Mouse (Mus musculus): Measurements from ENCODE around the gene Pard3. TPM values are rescaled to one million over a fixed set of nuclear protein-coding genes. Genes with fewer than 3 reads are reported as not detected.
A peak's percentile ranks its signal among the peaks of the same experiment; 100 is the strongest.

Gene Pard3
- polyA plus RNA-seq, 1 experiment from 2014 or later, result 16.4 TPM

- peak overlapping the region; percentile 28 for H3K4me2 ChIP-seq (ENCODE audit: low read length)
- WGBS, result 55% methylated on average over 13 of the region's 13 CpGs
- peak; percentile 29 for ATAC-seq
These were observed 436.0 kb downstream of the Pard3 start for GRCm38 (mm10) chr8:127499720-127500114.

DNA sequence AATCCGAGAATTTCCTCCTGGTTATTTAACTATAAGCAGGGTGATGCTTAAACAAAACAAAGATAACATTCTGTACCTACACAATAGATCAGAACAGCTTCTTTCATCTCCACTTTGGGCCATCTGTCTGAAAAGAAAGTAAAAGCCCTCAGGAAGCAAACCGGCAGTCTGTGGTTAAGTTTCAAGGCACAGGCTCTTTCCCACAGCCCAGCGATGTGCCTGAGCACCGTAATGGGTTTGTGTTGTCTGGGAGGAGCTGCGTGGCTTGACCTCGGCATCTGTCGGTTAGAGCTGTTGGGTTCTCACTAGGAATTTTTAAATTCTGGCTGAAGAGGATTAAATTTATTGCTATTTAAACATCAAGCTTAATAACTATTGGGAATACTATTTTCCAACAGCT is 436.5 kb downstream of the Pard3 start:
- 7% methylated on average over 7 of the region's 7 CpGs for WGBS
- Histone ChIP-seq H3K27me3 (replicated peaks; ENCODE audit: control insufficient read depth, insufficient read depth, low read length) (no peaks in the 10 kb centered on the region), H3K4me2 (ENCODE audit: low read length) (peak overlapping the region; percentile 28), H3K27ac (ENCODE audit: low read length) (peak overlapping the region; percentile 60), H3K4me3 (replicated peaks; ENCODE audit: low read length) (no peak overlapping the region), H3K4me1 (replicated peaks; ENCODE audit: control insufficient read depth, insufficient read depth, low read length) (peaks cover 30% of the 10 kb centered on the region), H3K36me3 (ENCODE audit: control insufficient read depth, insufficient read depth) (no peaks in the 10 kb centered on the region), H3K9ac (replicated peaks; ENCODE audit: low read depth, low read length) (peak overlapping the region; percentile 1; the same call in 1 of the 2 replicates), H3K9me3 (ENCODE audit: control insufficient read depth, low read length) (no peaks in the 10 kb centered on the region)
- ATAC-seq, result peak; percentile 50; the same call in 1 of the 2 replicates

More at GRCm38 (mm10) chr8:127499720-127500114, 436.0 kb downstream of the Pard3 start:
- H3K27ac ChIP-seq (ENCODE audit: low read length), result peak overlapping the region; percentile 60
- no peaks in the 10 kb centered on the region for H3K9me3 ChIP-seq (ENCODE audit: control insufficient read depth, low read length)
- peaks cover 32% of the 10 kb centered on the region for H3K4me1 ChIP-seq (replicated peaks; ENCODE audit: control insufficient read depth, insufficient read depth, low read length)
- no peaks in the 10 kb centered on the region for H3K36me3 ChIP-seq (ENCODE audit: control insufficient read depth, insufficient read depth)
- no peaks in the 10 kb centered on the region for H3K27me3 ChIP-seq (replicated peaks; ENCODE audit: control insufficient read depth, insufficient read depth, low read length)
- H3K4me3 ChIP-seq (replicated peaks; ENCODE audit: low read length), result no peak overlapping the region
- H3K9ac ChIP-seq (replicated peaks; ENCODE audit: low read depth, low read length), result peak overlapping the region; percentile 1; the same call in 1 of the 2 replicates

- Histone ChIP-seq H3K4me2 (ENCODE audit: low read length) (no peak overlapping the region), H3K9ac (replicated peaks; ENCODE audit: low read depth, low read length) (no peak overlapping the region), H3K36me3 (ENCODE audit: control insufficient read depth, insufficient read depth) (no peaks in the 10 kb centered on the region), H3K4me1 (replicated peaks; ENCODE audit: control insufficient read depth, insufficient read depth, low read length) (peaks cover 25% of the 10 kb centered on the region), H3K27ac (ENCODE audit: low read length) (no peak overlapping the region), H3K27me3 (replicated peaks; ENCODE audit: control insufficient read depth, insufficient read depth, low read length) (no peaks in the 10 kb centered on the region), H3K9me3 (ENCODE audit: control insufficient read depth, low read length) (no peaks in the 10 kb centered on the region), H3K4me3 (replicated peaks; ENCODE audit: low read length) (no peak overlapping the region)
- no peak for ATAC-seq
- WGBS, result 90% methylated on average over 1 of the region's 1 CpGs
These were observed 438.1 kb downstream of the Pard3 start for GRCm38 (mm10) chr8:127501756-127502155.

- 94% methylated on average over 1 of the region's 1 CpGs for WGBS
- Histone ChIP-seq H3K36me3 (ENCODE audit: control insufficient read depth, insufficient read depth) (no peaks in the 10 kb centered on the region), H3K27ac (ENCODE audit: low read length) (no peak overlapping the region), H3K27me3 (replicated peaks; ENCODE audit: control insufficient read depth, insufficient read depth, low read length) (no peaks in the 10 kb centered on the region), H3K9ac (replicated peaks; ENCODE audit: low read depth, low read length) (no peak overlapping the region), H3K4me2 (ENCODE audit: low read length) (no peak overlapping the region), H3K9me3 (ENCODE audit: control insufficient read depth, low read length) (no peaks in the 10 kb centered on the region), H3K4me1 (replicated peaks; ENCODE audit: control insufficient read depth, insufficient read depth, low read length) (peaks cover 8% of the 10 kb centered on the region), H3K4me3 (replicated peaks; ENCODE audit: low read length) (no peak overlapping the region)
- ATAC-seq, result no peak
These were observed 441.6 kb downstream of the Pard3 start for GRCm38 (mm10) chr8:127505286-127505685.

DNA sequence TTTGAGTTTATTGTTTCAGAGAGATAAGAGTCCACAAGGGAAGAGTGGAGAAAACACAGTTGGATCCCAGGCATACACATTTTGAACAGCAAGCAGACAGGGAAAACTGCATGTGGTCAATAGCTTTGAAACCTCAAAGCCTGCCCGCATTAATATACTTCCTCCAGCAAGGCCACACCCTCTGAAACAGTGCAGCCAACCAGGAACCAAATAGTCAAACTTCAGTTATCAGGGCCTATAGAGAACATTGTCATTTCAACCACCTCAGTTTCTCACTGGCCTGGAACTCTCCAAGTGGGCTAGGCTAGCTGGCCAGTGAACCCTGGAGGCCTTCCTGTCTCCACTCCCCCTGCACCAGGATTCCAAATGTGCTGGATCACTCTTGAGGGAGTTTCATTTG is 442.6 kb downstream of the Pard3 start:
- Histone ChIP-seq H3K9ac (replicated peaks; ENCODE audit: low read depth, low read length) (no peak overlapping the region), H3K36me3 (ENCODE audit: control insufficient read depth, insufficient read depth) (no peaks in the 10 kb centered on the region), H3K9me3 (ENCODE audit: control insufficient read depth, low read length) (no peaks in the 10 kb centered on the region), H3K27ac (ENCODE audit: low read length) (no peak overlapping the region), H3K4me3 (replicated peaks; ENCODE audit: low read length) (no peak overlapping the region), H3K4me1 (replicated peaks; ENCODE audit: control insufficient read depth, insufficient read depth, low read length) (no peaks in the 10 kb centered on the region), H3K27me3 (replicated peaks; ENCODE audit: control insufficient read depth, insufficient read depth, low read length) (no peaks in the 10 kb centered on the region), H3K4me2 (ENCODE audit: low read length) (no peak overlapping the region)
- 97% methylated on average over 1 of the region's 1 CpGs for WGBS
- no peak for ATAC-seq

DNA sequence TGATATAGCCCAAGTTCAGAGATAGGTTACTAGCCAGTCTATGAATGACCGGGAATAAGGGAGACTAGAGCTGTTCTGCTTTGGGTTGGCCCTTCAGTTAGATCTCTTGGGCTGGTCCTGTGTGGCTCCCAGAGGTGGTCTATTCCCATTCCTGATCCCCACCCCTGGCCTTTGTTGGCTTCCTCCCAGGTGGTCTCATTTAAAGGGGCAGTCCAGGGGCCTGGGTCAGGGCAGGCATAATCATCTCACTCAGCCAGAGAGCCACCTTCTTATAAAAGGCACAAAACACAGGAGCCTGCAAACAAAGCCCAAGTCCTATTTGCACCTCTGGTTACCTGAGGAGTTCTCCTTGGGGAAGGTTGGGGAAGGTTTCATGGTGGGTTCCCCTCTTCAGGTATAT is 447.6 kb downstream of the Pard3 start:
- Histone ChIP-seq H3K4me2 (ENCODE audit: low read length) (no peak overlapping the region), H3K4me1 (replicated peaks; ENCODE audit: control insufficient read depth, insufficient read depth, low read length) (no peaks in the 10 kb centered on the region), H3K27me3 (replicated peaks; ENCODE audit: control insufficient read depth, insufficient read depth, low read length) (no peaks in the 10 kb centered on the region), H3K9me3 (ENCODE audit: control insufficient read depth, low read length) (no peaks in the 10 kb centered on the region), H3K27ac (ENCODE audit: low read length) (no peak overlapping the region), H3K9ac (replicated peaks; ENCODE audit: low read depth, low read length) (no peak overlapping the region), H3K4me3 (replicated peaks; ENCODE audit: low read length) (no peak overlapping the region), H3K36me3 (ENCODE audit: control insufficient read depth, insufficient read depth) (no peaks in the 10 kb centered on the region)
- ATAC-seq, result no peak
- whole genome bisulfite sequencing, result 85% methylated on average over 1 of the region's 1 CpGs

- H3K27ac ChIP-seq (ENCODE audit: low read length), result no peak overlapping the region
- no peaks in the 10 kb centered on the region for H3K9me3 ChIP-seq (ENCODE audit: control insufficient read depth, low read length)
- no peaks in the 10 kb centered on the region for H3K4me1 ChIP-seq (replicated peaks; ENCODE audit: control insufficient read depth, insufficient read depth, low read length)
- no peak overlapping the region for H3K4me2 ChIP-seq (ENCODE audit: low read length)
- 28% methylated on average over 1 of the region's 1 CpGs for WGBS
- no peak overlapping the region for H3K4me3 ChIP-seq (replicated peaks; ENCODE audit: low read length)
- H3K27me3 ChIP-seq (replicated peaks; ENCODE audit: control insufficient read depth, insufficient read depth, low read length), result no peaks in the 10 kb centered on the region
- ATAC-seq, result no peak
- H3K9ac ChIP-seq (replicated peaks; ENCODE audit: low read depth, low read length), result no peak overlapping the region
- no peaks in the 10 kb centered on the region for H3K36me3 ChIP-seq (ENCODE audit: control insufficient read depth, insufficient read depth)
These were observed 448.4 kb downstream of the Pard3 start for GRCm38 (mm10) chr8:127512001-127512573.

- no peak overlapping the region for H3K9ac ChIP-seq (replicated peaks; ENCODE audit: low read depth, low read length)
These were observed 448.9 kb downstream of the Pard3 start for GRCm38 (mm10) chr8:127512580-127512979.

DNA sequence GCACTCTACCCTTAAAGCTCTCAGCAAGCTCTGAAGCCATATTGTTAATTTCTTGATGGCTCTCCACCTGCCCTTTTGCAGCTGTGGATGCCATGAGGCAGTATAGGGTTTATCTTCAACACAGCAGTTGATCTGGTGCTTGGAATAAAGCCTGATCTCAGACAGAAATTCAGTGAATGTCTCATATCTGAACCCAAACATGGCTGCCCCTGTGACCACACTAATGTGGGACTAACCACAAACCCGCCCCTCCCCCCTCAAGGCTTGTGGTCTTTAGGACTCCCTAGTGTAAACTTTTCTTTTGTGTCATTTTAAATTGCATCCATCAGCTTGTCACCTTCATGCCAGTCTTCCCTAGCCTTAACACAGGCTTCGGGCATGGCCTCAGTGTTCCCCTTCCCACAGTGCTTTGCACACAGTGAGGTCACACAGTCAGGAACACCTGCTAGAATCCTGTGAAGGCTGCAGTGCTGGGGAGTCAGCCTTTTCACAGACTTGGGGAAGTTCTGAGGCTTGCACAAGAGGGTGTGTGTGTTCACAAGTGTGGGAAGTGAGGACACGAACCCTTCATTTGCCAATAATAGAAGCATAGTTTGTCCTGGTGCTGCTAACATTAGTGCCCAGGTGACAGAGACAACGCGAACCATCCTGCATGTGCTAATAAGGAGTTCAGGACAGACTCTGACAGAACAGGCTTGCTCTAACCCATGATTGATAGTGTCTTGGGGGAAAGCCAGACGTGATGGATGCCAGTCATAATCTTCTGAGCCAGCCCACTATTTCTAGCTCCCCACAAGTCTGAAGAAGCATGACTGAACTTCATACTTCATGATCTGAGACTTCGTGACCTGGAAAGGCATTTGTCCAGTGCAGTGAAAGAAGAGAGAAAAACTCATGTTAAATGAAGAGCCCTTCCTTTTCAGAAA is 451.4 kb downstream of the Pard3 start:
- Histone ChIP-seq H3K4me1 (replicated peaks; ENCODE audit: control insufficient read depth, insufficient read depth, low read length) (no peaks in the 10 kb centered on the region), H3K4me2 (ENCODE audit: low read length) (no peak overlapping the region), H3K9me3 (ENCODE audit: control insufficient read depth, low read length) (no peaks in the 10 kb centered on the region), H3K36me3 (ENCODE audit: control insufficient read depth, insufficient read depth) (no peaks in the 10 kb centered on the region), H3K27me3 (replicated peaks; ENCODE audit: control insufficient read depth, insufficient read depth, low read length) (no peaks in the 10 kb centered on the region), H3K4me3 (replicated peaks; ENCODE audit: low read length) (no peak overlapping the region), H3K9ac (replicated peaks; ENCODE audit: low read depth, low read length) (no peak overlapping the region), H3K27ac (ENCODE audit: low read length) (no peak overlapping the region)
- 77% methylated on average over 7 of the region's 7 CpGs for WGBS
- ATAC-seq, result no peak

More at GRCm38 (mm10) chr8:127512580-127512979, 448.9 kb downstream of the Pard3 start:
- ATAC-seq, result no peak
- WGBS, result 29% methylated on average over 4 of the region's 4 CpGs
- Histone ChIP-seq H3K9me3 (ENCODE audit: control insufficient read depth, low read length) (no peaks in the 10 kb centered on the region), H3K4me2 (ENCODE audit: low read length) (no peak overlapping the region), H3K4me3 (replicated peaks; ENCODE audit: low read length) (no peak overlapping the region), H3K27ac (ENCODE audit: low read length) (no peak overlapping the region), H3K27me3 (replicated peaks; ENCODE audit: control insufficient read depth, insufficient read depth, low read length) (no peaks in the 10 kb centered on the region), H3K4me1 (replicated peaks; ENCODE audit: control insufficient read depth, insufficient read depth, low read length) (no peaks in the 10 kb centered on the region), H3K36me3 (ENCODE audit: control insufficient read depth, insufficient read depth) (no peaks in the 10 kb centered on the region)
